Comparison of ENCODE assay signal across 14 mouse cellular contexts in genomic region chr5:124633425-124633824, GRCm38 (mm10). TPM values are rescaled to one million over a fixed set of nuclear protein-coding genes. Genes with fewer than 3 reads are reported as not detected.
DNase-seq lines count a peak whose midpoint lies in the region; ATAC-seq lines count a peak whose summit lies in the region.
"Had no signal": no experiment of that assay in that cellular context is flagged by ENCODE, and none has a peak within 500 bp of the region (broad histone marks: within the 10 kb centered on the region; RNA-seq: fewer than 3 reads in every experiment).

No protein-coding gene starts in this region.

- peak; percentile 33 for ATAC-seq in CD4-positive, CD25-positive, alpha-beta regulatory T cell, adult 4 months
- peak; percentile 47; the same call in 1 of the 2 replicates for ATAC-seq in megakaryocyte-erythroid progenitor cell, adult 5-6 weeks (replicated peaks; ENCODE audit: low FRiP score, low TSS enrichment, poor library complexity, severe bottlenecking)
- ATAC-seq: forebrain, embryonic 15.5 days had no signal

- DNase-seq in induced T-regulatory cell, adult 2 months (ENCODE audit: low read depth), result peak; percentile 47
- peak; percentile 60 for DNase-seq in thymus, postnatal 25 days
- DNase-seq in cerebellum, postnatal 10 days, result no peak
- no peak for DNase-seq in adrenal gland, adult 18-20 months (ENCODE audit: low spot score in 2 of 2)
- DNase-seq in adrenal gland, postnatal 4 days (ENCODE audit: low spot score in 2 of 2), result no peak
- no peak for DNase-seq in urinary bladder, postnatal 25 days (ENCODE audit: low spot score)
- DNase-seq: cerebellum, adult 9-10 months; gastrocnemius, postnatal 25 days; heart, adult 2 months; kidney, postnatal 4 days; lung, postnatal 14 days had no signal

RNA-seq across cellular contexts. Expression of gene Atp6v0a2, which starts 5.0 kb away (rescaled TPM):
- polyA plus RNA-seq in CD4-positive, CD25-positive, alpha-beta regulatory T cell, adult 4 months (2017; shearing (Covaris generic)), result 10 to 100 TPM; 31.0 to 57.7 TPM
- total RNA-seq in megakaryocyte-erythroid progenitor cell, adult 5-6 weeks (2014; fragmentation: Nextera tagmentation), result 25.7 and 28.3 TPM in 2 replicates
- total RNA-seq in megakaryocyte-erythroid progenitor cell, adult 5-6 weeks (2017), result 18.2 and 19.2 TPM in 2 replicates
- 10 to 100 TPM; 77.5 to 90.9 TPM for total RNA-seq in adrenal gland, adult 18-20 months (2021)
- 10 to 100 TPM; 48.8 to 49.0 TPM for total RNA-seq in adrenal gland, postnatal 4 days (2021)

RNA-seq across cellular contexts. Expression of gene Gtf2h3, which starts 54.5 kb away (rescaled TPM):
- 10 to 100 TPM; 57.1 to 69.8 TPM for polyA plus RNA-seq in CD4-positive, CD25-positive, alpha-beta regulatory T cell, adult 4 months (2017; shearing (Covaris generic))
- 43.2 and 61.5 TPM in 2 replicates for total RNA-seq in megakaryocyte-erythroid progenitor cell, adult 5-6 weeks (2014; fragmentation: Nextera tagmentation)
- 71.7 and 80.0 TPM in 2 replicates for total RNA-seq in megakaryocyte-erythroid progenitor cell, adult 5-6 weeks (2017)
- total RNA-seq in adrenal gland, adult 18-20 months (2021), result 10 to 100 TPM; 32.2 to 36.2 TPM
- 10 to 100 TPM; 43.2 to 45.5 TPM for total RNA-seq in adrenal gland, postnatal 4 days (2021)

RNA-seq across cellular contexts. Expression of gene Eif2b1, which starts 54.5 kb away (rescaled TPM):
- 10 to 100 TPM; 45.0 to 45.7 TPM for polyA plus RNA-seq in CD4-positive, CD25-positive, alpha-beta regulatory T cell, adult 4 months (2017; shearing (Covaris generic))
- 62.9 and 86.1 TPM in 2 replicates for total RNA-seq in megakaryocyte-erythroid progenitor cell, adult 5-6 weeks (2014; fragmentation: Nextera tagmentation)
- total RNA-seq in megakaryocyte-erythroid progenitor cell, adult 5-6 weeks (2017), result 56.2 and 57.5 TPM in 2 replicates
- 10 to 100 TPM; 40.0 to 45.5 TPM for total RNA-seq in adrenal gland, adult 18-20 months (2021)
- total RNA-seq in adrenal gland, postnatal 4 days (2021), result 10 to 100 TPM; 54.2 to 58.5 TPM

Comparison
In these comparisons a context has a peak if more than half of its experiments do, and no peak if none do; other contexts are left out.
1. DNase-seq: peak in induced T-regulatory cell, adult 2 months (single experiment) and thymus, postnatal 25 days (single experiment); none in cerebellum, postnatal 10 days (0 of 2), adrenal gland, adult 18-20 months (0 of 2), adrenal gland, postnatal 4 days (0 of 2) and urinary bladder, postnatal 25 days (single experiment).